Mouse (Mus musculus): Measurements from ENCODE around the gene Zbtb45. TPM values are rescaled to one million over a fixed set of nuclear protein-coding genes. Genes with fewer than 3 reads are reported as not detected.

Zbtb45 gene
- total RNA-seq, 2 experiments from 2014 or later = 34.4 to 37.1 TPM

GRCm38 (mm10) chr7:13007341-13008092 lies 2.3 kb downstream of the Zbtb45 start:
- intact Hi-C loops (cut with DNase I) = loop anchor here (2.0 to 5.0 kb wide), 3 partner anchors 17 to 85 kb away; partner anchors contain the start of gene Rps5
- DNase-seq (ENCODE audit: low spot score in 2 of 2) = no peak

- intact Hi-C loops (cut with DNase I) = loop anchor here (5.0 kb wide), 1 partner anchor 84 kb away; the partner anchor contains the start of gene Rps5
- DNase-seq (ENCODE audit: low spot score in 2 of 2) = no peak
These were observed 3.3 kb downstream of the Zbtb45 start for GRCm38 (mm10) chr7:13006531-13006930.

- DNase-seq (ENCODE audit: low spot score in 2 of 2) = no peak
- intact Hi-C loops (cut with DNase I) = loop anchor here (5.0 kb wide), 1 partner anchor 84 kb away; the partner anchor contains the start of gene Rps5
These were observed 3.8 kb downstream of the Zbtb45 start for GRCm38 (mm10) chr7:13006011-13006410.

GRCm38 (mm10) chr7:13003380-13003779 lies 6.5 kb downstream of the Zbtb45 start:
- no peak for DNase-seq (ENCODE audit: low spot score in 2 of 2)
- intact Hi-C loops (cut with DNase I) = no loop called here

GRCm38 (mm10) chr7:13001584-13001983 lies 8.2 kb downstream of the Zbtb45 start:
- DNase-seq (ENCODE audit: low spot score in 2 of 2) = no peak
- intact Hi-C loops (cut with DNase I) = no loop called here

- no peak for DNase-seq (ENCODE audit: low spot score in 2 of 2)
- intact Hi-C loops (cut with DNase I) = no loop called here
These were observed 11.0 kb downstream of the Zbtb45 start, which contains the start of gene Trim28 for GRCm38 (mm10) chr7:12998851-12999250. Gene Trim28 (plus strand): TSS chr7:12999114.

- intact Hi-C loops (cut with DNase I) = no loop called here
- no peak for DNase-seq (ENCODE audit: low spot score in 2 of 2)
These were observed 11.8 kb downstream of the Zbtb45 start, which contains the start of gene Slc27a5 for GRCm38 (mm10) chr7:12998053-12998452. Gene Slc27a5 (minus strand): TSS chr7:12998192.

- intact Hi-C loops (cut with DNase I) = no loop called here
- no peak for DNase-seq (ENCODE audit: low spot score in 2 of 2)
These were observed 12.6 kb downstream of the Zbtb45 start for GRCm38 (mm10) chr7:12997230-12997629.

GRCm38 (mm10) chr7:12995862-12996261 lies 14.0 kb downstream of the Zbtb45 start:
- intact Hi-C loops (cut with DNase I) = no loop called here
- no peak for DNase-seq (ENCODE audit: low spot score in 2 of 2)

- intact Hi-C loops (cut with DNase I) = no loop called here
- DNase-seq (ENCODE audit: low spot score in 2 of 2) = no peak
These were observed 16.7 kb downstream of the Zbtb45 start for GRCm38 (mm10) chr7:12993148-12993547.

- DNase-seq (ENCODE audit: low spot score in 2 of 2) = no peak
- intact Hi-C loops (cut with DNase I) = no loop called here
These were observed 17.6 kb downstream of the Zbtb45 start for GRCm38 (mm10) chr7:12992222-12992621.

GRCm38 (mm10) chr7:12987409-12988189 lies 22.2 kb downstream of the Zbtb45 start:
- intact Hi-C loops (cut with DNase I) = no loop called here

GRCm38 (mm10) chr7:12986906-12987305 lies 22.9 kb downstream of the Zbtb45 start:
- intact Hi-C loops (cut with DNase I) = no loop called here
- no peak for DNase-seq (ENCODE audit: low spot score in 2 of 2)

More at GRCm38 (mm10) chr7:12987409-12988189, 22.2 kb downstream of the Zbtb45 start:
- no peak for DNase-seq (ENCODE audit: low spot score in 2 of 2)

- intact Hi-C loops (cut with DNase I) = no loop called here
- no peak for DNase-seq (ENCODE audit: low spot score in 2 of 2)
These were observed 24.1 kb downstream of the Zbtb45 start for GRCm38 (mm10) chr7:12985724-12986123.

GRCm38 (mm10) chr7:12980291-12980690 lies 29.5 kb downstream of the Zbtb45 start:
- intact Hi-C loops (cut with DNase I) = no loop called here
- DNase-seq (ENCODE audit: low spot score in 2 of 2) = no peak

- DNase-seq (ENCODE audit: low spot score in 2 of 2) = no peak
- intact Hi-C loops (cut with DNase I) = loop anchor here (2.0 to 5.0 kb wide), 3 partner anchors 15 to 58 kb away; partner anchors contain the start of genes Ube2m and Zfp324
These were observed 30.1 kb downstream of the Zbtb45 start for GRCm38 (mm10) chr7:12979776-12980175.

GRCm38 (mm10) chr7:12978931-12979722 lies 30.7 kb downstream of the Zbtb45 start:
- no peak for DNase-seq (ENCODE audit: low spot score in 2 of 2)
- intact Hi-C loops (cut with DNase I) = loop anchor here (2.0 to 5.0 kb wide), 3 partner anchors 14 to 58 kb away; partner anchors contain the start of genes Ube2m and Zfp324

GRCm38 (mm10) chr7:12977682-12978389 lies 32.0 kb downstream of the Zbtb45 start, which contains the start of gene Zfp446:
Gene Zfp446 (plus strand): TSS chr7:12977848.
- intact Hi-C loops (cut with DNase I) = loop anchor here (2.0 to 5.0 kb wide), 3 partner anchors 13 to 59 kb away; partner anchors contain the start of genes Ube2m and Zfp324

GRCm38 (mm10) chr7:12970906-12971305 lies 38.9 kb downstream of the Zbtb45 start:
- DNase-seq (ENCODE audit: low spot score in 2 of 2) = no peak
- intact Hi-C loops (cut with DNase I) = no loop called here

More at GRCm38 (mm10) chr7:12977682-12978389, 32.0 kb downstream of the Zbtb45 start, which contains the start of gene Zfp446:
- DNase-seq (ENCODE audit: low spot score in 2 of 2) = peak; percentile 100
